9 mouse cellular contexts compared by ENCODE assay signal in the genomic region with DNA sequence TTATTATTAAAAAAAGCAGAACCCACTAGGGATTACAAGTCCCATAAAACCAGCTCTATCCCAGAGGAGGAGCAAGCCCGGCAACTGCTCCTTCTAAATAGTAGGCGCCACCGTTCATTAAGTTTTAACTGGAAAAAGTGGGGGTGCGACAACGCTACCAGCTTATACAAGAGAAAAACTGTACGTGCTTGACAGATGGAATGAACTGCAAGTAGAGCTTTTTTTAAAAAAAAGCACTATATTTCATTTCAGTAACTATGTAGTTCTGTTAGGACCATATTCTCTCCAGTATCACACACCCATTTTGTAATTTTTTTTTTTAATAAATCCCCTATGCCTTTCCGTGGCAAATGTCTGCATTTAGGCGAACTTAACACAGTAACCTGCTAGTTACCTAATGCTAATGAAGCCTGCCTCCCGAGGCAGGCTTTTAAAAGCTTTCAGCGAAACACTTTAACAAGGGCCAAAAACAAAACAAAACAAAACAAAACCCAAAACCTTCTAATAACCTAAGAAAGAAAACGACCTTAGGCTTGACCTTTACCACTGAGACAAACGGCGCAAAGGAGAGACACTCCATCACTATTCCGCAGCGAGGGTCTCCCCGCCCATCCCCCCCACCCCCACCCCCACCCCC. TPM values are rescaled to one million over a fixed set of nuclear protein-coding genes. Genes with fewer than 3 reads are reported as not detected.
DNase-seq lines count a peak whose midpoint lies in the region; ATAC-seq and TF ChIP-seq lines count a peak whose summit lies in the region.
"Had no signal": no experiment of that assay in that cellular context is flagged by ENCODE, and none has a peak within 500 bp of the region (broad histone marks: within the 10 kb centered on the region; RNA-seq: fewer than 3 reads in every experiment).

No protein-coding gene starts in this region.

- peaks cover 19% of the 10 kb centered on the region for H3K27me3 ChIP-seq in erythroblast, embryonic 14.5 days (ENCODE audit: control insufficient read depth)
- H3K27me3 ChIP-seq in C2C12 (ENCODE audit: control insufficient read depth, insufficient read depth, insufficient read length): no peaks in the 10 kb centered on the region
- no peaks in the 10 kb centered on the region for H3K27me3 ChIP-seq in forebrain, embryonic 13.5 days
- no peaks in the 10 kb centered on the region for H3K27me3 ChIP-seq in limb, embryonic 11.5 days (ENCODE audit: control insufficient read depth, insufficient read depth, low read length)
- H3K27me3 ChIP-seq in small intestine, adult 2 months (ENCODE audit: control insufficient read depth, insufficient read depth, low read length): no peaks in the 10 kb centered on the region
- H3K27me3 ChIP-seq: Patski had no signal

- ATAC-seq in erythroblast, adult 5-6 weeks (replicated peaks; ENCODE audit: low FRiP score, poor library complexity, severe bottlenecking): no peak
- no peak for ATAC-seq in forebrain, embryonic 13.5 days
- no peak for ATAC-seq in limb, embryonic 11.5 days (ENCODE audit: insufficient number of reproducible peaks, low FRiP score, low TSS enrichment, low read depth)

- H3ac ChIP-seq in C2C12 (ENCODE audit: control insufficient read depth, insufficient read length, low read depth): peak overlapping the region; percentile 96

- no peak for TF ChIP-seq POLR2A in small intestine, adult 2 months (IDR thresholded peaks at IDR 0.05; ENCODE audit: low read depth, low read length)

- peaks cover 36% of the 10 kb centered on the region for H3K4me1 ChIP-seq in erythroblast, embryonic 14.5 days (ENCODE audit: control insufficient read depth)
- H3K4me1 ChIP-seq in forebrain, embryonic 13.5 days: peaks cover 34% of the 10 kb centered on the region
- peaks cover 7% of the 10 kb centered on the region; the same call in 1 of the 2 replicates for H3K4me1 ChIP-seq in limb, embryonic 11.5 days (ENCODE audit: control insufficient read depth, insufficient read depth, low read length)
- peaks cover 12% of the 10 kb centered on the region for H3K4me1 ChIP-seq in small intestine, adult 2 months (ENCODE audit: control insufficient read depth, insufficient read depth, insufficient read length, low read length)

- H3K4me2 ChIP-seq in forebrain, embryonic 13.5 days: peak overlapping the region; percentile 68
- H3K4me2 ChIP-seq in limb, embryonic 11.5 days (ENCODE audit: low read depth, severe bottlenecking): peak overlapping the region; percentile 54

- peaks cover 3% of the 10 kb centered on the region; the same call in 1 of the 2 replicates for H3K36me3 ChIP-seq in erythroblast, embryonic 14.5 days (ENCODE audit: control insufficient read depth)
- peaks cover 3% of the 10 kb centered on the region for H3K36me3 ChIP-seq in C2C12 (ENCODE audit: control insufficient read depth, insufficient read depth)
- no peaks in the 10 kb centered on the region for H3K36me3 ChIP-seq in forebrain, embryonic 13.5 days (ENCODE audit: poor library complexity, severe bottlenecking)
- no peaks in the 10 kb centered on the region for H3K36me3 ChIP-seq in limb, embryonic 11.5 days (ENCODE audit: control insufficient read depth, insufficient read depth, low read length)
- H3K36me3 ChIP-seq in small intestine, adult 2 months (ENCODE audit: control insufficient read depth, insufficient read depth, low read length): no peaks in the 10 kb centered on the region

- H3K4me3 ChIP-seq in erythroblast, embryonic 14.5 days (replicated peaks): peak overlapping the region; percentile 95
- H3K4me3 ChIP-seq in C2C12 (ENCODE audit: insufficient read depth, poor library complexity, severe bottlenecking): peak overlapping the region; percentile 98
- peak overlapping the region; percentile 95 for H3K4me3 ChIP-seq in forebrain, embryonic 13.5 days
- H3K4me3 ChIP-seq in limb, embryonic 11.5 days (ENCODE audit: low read depth, low read length): peak overlapping the region; percentile 96
- peak overlapping the region; percentile 94 for H3K4me3 ChIP-seq in small intestine, adult 2 months (ENCODE audit: low read depth, low read length)

- DNase-seq in limb, embryonic 11.5 days (ENCODE audit: low spot score): peak; percentile 28
- DNase-seq in adrenal gland, adult 8-10 months: no peak
- DNase-seq in adrenal gland, adult 18-20 months (ENCODE audit: low spot score in 2 of 2): no peak

- TF ChIP-seq CTCF in C2C12 (IDR thresholded peaks at IDR 0.05; ENCODE audit: control insufficient read depth, insufficient read depth, insufficient read length): no peak
- TF ChIP-seq CTCF in small intestine, adult 2 months (IDR thresholded peaks at IDR 0.05; ENCODE audit: extremely low read depth, insufficient read length, insufficient replicate concordance, low read depth, low read length): no peak

- H3K27ac ChIP-seq in forebrain, embryonic 13.5 days: no peak overlapping the region
- no peak overlapping the region for H3K27ac ChIP-seq in limb, embryonic 11.5 days (replicated peaks; ENCODE audit: low read depth, low read length)
- H3K27ac ChIP-seq in small intestine, adult 2 months (ENCODE audit: insufficient read depth, low read depth, low read length): peak overlapping the region; percentile 28; the same call in 1 of the 2 replicates

- peak overlapping the region; percentile 93 for H3K9ac ChIP-seq in forebrain, embryonic 13.5 days
- H3K9ac ChIP-seq in limb, embryonic 11.5 days (ENCODE audit: low read length): peak overlapping the region; percentile 98

- no peaks in the 10 kb centered on the region for H3K9me3 ChIP-seq in erythroblast, embryonic 14.5 days (ENCODE audit: control insufficient read depth, low read length)
- no peaks in the 10 kb centered on the region; the same call in 1 of the 2 replicates for H3K9me3 ChIP-seq in forebrain, embryonic 13.5 days (replicated peaks)
- no peaks in the 10 kb centered on the region for H3K9me3 ChIP-seq in limb, embryonic 11.5 days (ENCODE audit: control insufficient read depth, low read length)

- peaks cover 58% of the 10 kb centered on the region for H3K79me3 ChIP-seq in C2C12 (ENCODE audit: low read depth)

- 2% methylated on average over 16 of the region's 16 CpGs for WGBS in forebrain, embryonic 13.5 days
- 2% methylated on average over 16 of the region's 16 CpGs for WGBS in limb, embryonic 11.5 days
- WGBS in small intestine, adult 2 months: 2% methylated on average over 16 of the region's 16 CpGs

- H3K79me2 ChIP-seq in C2C12 (ENCODE audit: control insufficient read depth, insufficient read depth): peaks cover 60% of the 10 kb centered on the region

TF ChIP-seq in C2C12, 6 proteins besides CTCF, POLR2A, EP300 and RAD21:
- no peak for TF ChIP-seq USF1 (IDR thresholded peaks at IDR 0.05; ENCODE audit: low read depth)
- TF ChIP-seq MYOG (IDR thresholded peaks at IDR 0.05; ENCODE audit: control insufficient read depth, extremely low read depth, insufficient read length): no peak
- no peak for TF ChIP-seq MAX (IDR thresholded peaks at IDR 0.05)
- no peak for TF ChIP-seq CEBPB (IDR thresholded peaks at IDR 0.05; ENCODE audit: low read depth)
- no peak for TF ChIP-seq MYOD1 (IDR thresholded peaks at IDR 0.05; ENCODE audit: control insufficient read depth, insufficient read length, low read depth)
- no peak for TF ChIP-seq FOSL1 (IDR thresholded peaks at IDR 0.05; ENCODE audit: insufficient read depth, low read length, poor library complexity, severe bottlenecking)

RNA-seq across cellular contexts. Expression of a gene that starts 1.0 kb away (rescaled TPM):
- 0.29 and 0.35 TPM in 2 replicates for polyA plus RNA-seq in erythroblast, embryonic 14.5 days (2012)
- total RNA-seq in erythroblast, adult 5-6 weeks (2015; ENCODE audit: low replicate concordance): 9.6 and 11.1 TPM in 2 replicates
- total RNA-seq in erythroblast, adult 5-6 weeks (2017; ENCODE audit: low replicate concordance): 7.1 and 12.8 TPM in 2 replicates
- 8.8 TPM for polyA plus RNA-seq in C2C12 (2012; fragmentation: generic; extraction: Trizol)
- polyA plus RNA-seq in forebrain, embryonic 13.5 days (2015; fragmentation: Nextera tagmentation; extraction: Ambion mirVana): 43.2 and 47.4 TPM in 2 replicates
- 76.9 and 82.5 TPM in 2 replicates for polyA plus RNA-seq in limb, embryonic 11.5 days (2014; fragmentation: Nextera tagmentation; extraction: Ambion mirVana)
- 4.4 and 6.9 TPM in 2 replicates for polyA plus RNA-seq in small intestine, adult 2 months (2012; rRNA removed)
- total RNA-seq in adrenal gland, adult 8-10 months (2022): 10 to 100 TPM; 39.8 to 62.9 (median 49.8) TPM
- total RNA-seq in adrenal gland, adult 18-20 months (2021): 10 to 100 TPM; 39.9 to 62.6 TPM

RNA-seq across cellular contexts. Expression of a gene that starts 45.5 kb away (rescaled TPM):
- polyA plus RNA-seq in erythroblast, embryonic 14.5 days (2012): not detected in 2 replicates
- not detected in 2 replicates for total RNA-seq in erythroblast, adult 5-6 weeks (2015; ENCODE audit: low replicate concordance)
- total RNA-seq in erythroblast, adult 5-6 weeks (2017; ENCODE audit: low replicate concordance): not detected in 2 replicates
- 0.14 TPM for polyA plus RNA-seq in C2C12 (2012; fragmentation: generic; extraction: Trizol)
- polyA plus RNA-seq in forebrain, embryonic 13.5 days (2015; fragmentation: Nextera tagmentation; extraction: Ambion mirVana): 3.6 and 4.7 TPM in 2 replicates
- polyA plus RNA-seq in limb, embryonic 11.5 days (2014; fragmentation: Nextera tagmentation; extraction: Ambion mirVana): 8.1 and 9.8 TPM in 2 replicates
- 0.13 and 0.23 TPM in 2 replicates for polyA plus RNA-seq in small intestine, adult 2 months (2012; rRNA removed)
- total RNA-seq in adrenal gland, adult 8-10 months (2022): 10 to 100 TPM in 1 of 4 experiments, 1 to 10 TPM in 1, under 1 TPM in 2; 0.32 to 10.3 (median 2.4) TPM
- total RNA-seq in adrenal gland, adult 18-20 months (2021): 1 to 10 TPM; 2.9 to 7.0 TPM
